Mouse (Mus musculus): ENCODE results near the gene Sc5d. TPM values are rescaled to one million over a fixed set of nuclear protein-coding genes. Genes with fewer than 3 reads are reported as not detected.
A peak's percentile ranks its signal among the peaks of the same experiment; 100 is the strongest.

Sc5d gene
- polyA plus RNA-seq, 1 experiment from 2014 or later, result 76.3 TPM

- H3K4me2 ChIP-seq (ENCODE audit: low read length), result peak overlapping the region; percentile 3; the same call in 1 of the 2 replicates
- no peak overlapping the region for H3K4me3 ChIP-seq (replicated peaks; ENCODE audit: low read depth, low read length)
- 64% methylated on average over 3 of the region's 3 CpGs for WGBS
- H3K9me3 ChIP-seq (ENCODE audit: control insufficient read depth, low read length), result no peaks in the 10 kb centered on the region
- no peaks in the 10 kb centered on the region for H3K27me3 ChIP-seq (ENCODE audit: control insufficient read depth, insufficient read depth, low read length)
- 0 out of 2 replicates have a peak overlapping the region, but pooled peaks have one; percentile 17 for H3K9ac ChIP-seq (replicated peaks; ENCODE audit: low read length)
- H3K4me1 ChIP-seq (ENCODE audit: control insufficient read depth, insufficient read depth, low read length), result 0 out of 2 replicates have a peak, but pooled peaks cover 12% of the 10 kb centered on the region
- no peak; the same call in 1 of the 2 replicates for ATAC-seq (ENCODE audit: low FRiP score, low TSS enrichment)
- peak overlapping the region; percentile 42 for H3K27ac ChIP-seq (replicated peaks; ENCODE audit: low read depth, low read length)
- peak; percentile 52 for DNase-seq
- H3K36me3 ChIP-seq (ENCODE audit: control insufficient read depth, insufficient read depth, low read length), result no peaks in the 10 kb centered on the region
Measured at GRCm38 (mm10) chr9:42241021-42241420, 23.0 kb downstream of the Sc5d start.

GRCm38 (mm10) chr9:42240583-42240992, 23.5 kb downstream of the Sc5d start:
- Histone ChIP-seq H3K9me3 (ENCODE audit: control insufficient read depth, low read length) (no peaks in the 10 kb centered on the region), H3K27me3 (ENCODE audit: control insufficient read depth, insufficient read depth, low read length) (no peaks in the 10 kb centered on the region), H3K4me2 (ENCODE audit: low read length) (peak overlapping the region; percentile 3; the same call in 1 of the 2 replicates), H3K27ac (replicated peaks; ENCODE audit: low read depth, low read length) (peak overlapping the region; percentile 42), H3K36me3 (ENCODE audit: control insufficient read depth, insufficient read depth, low read length) (no peaks in the 10 kb centered on the region), H3K4me3 (replicated peaks; ENCODE audit: low read depth, low read length) (no peak overlapping the region), H3K4me1 (ENCODE audit: control insufficient read depth, insufficient read depth, low read length) (0 out of 2 replicates have a peak, but pooled peaks cover 12% of the 10 kb centered on the region), H3K9ac (replicated peaks; ENCODE audit: low read length) (no peak overlapping the region)
- DNase-seq, result peak; percentile 96
- ATAC-seq (ENCODE audit: low FRiP score, low TSS enrichment), result peak; percentile 57
- WGBS, result 16% methylated on average over 11 of the region's 11 CpGs

- Histone ChIP-seq H3K4me2 (ENCODE audit: low read length) (no peak overlapping the region), H3K4me1 (ENCODE audit: control insufficient read depth, insufficient read depth, low read length) (0 out of 2 replicates have a peak, but pooled peaks cover 12% of the 10 kb centered on the region), H3K9me3 (ENCODE audit: control insufficient read depth, low read length) (no peaks in the 10 kb centered on the region), H3K27me3 (ENCODE audit: control insufficient read depth, insufficient read depth, low read length) (no peaks in the 10 kb centered on the region), H3K4me3 (replicated peaks; ENCODE audit: low read depth, low read length) (no peak overlapping the region), H3K9ac (replicated peaks; ENCODE audit: low read length) (no peak overlapping the region), H3K36me3 (ENCODE audit: control insufficient read depth, insufficient read depth, low read length) (no peaks in the 10 kb centered on the region), H3K27ac (replicated peaks; ENCODE audit: low read depth, low read length) (no peak overlapping the region)
- ATAC-seq (ENCODE audit: low FRiP score, low TSS enrichment), result no peak
- no peak for DNase-seq
- 95% methylated on average over 4 of the region's 4 CpGs for WGBS
Measured at GRCm38 (mm10) chr9:42238827-42239226, 25.2 kb downstream of the Sc5d start.

GRCm38 (mm10) chr9:42231116-42231515, 32.9 kb downstream of the Sc5d start:
- ATAC-seq (ENCODE audit: low FRiP score, low TSS enrichment), result no peak

GRCm38 (mm10) chr9:42230333-42230732, 33.7 kb downstream of the Sc5d start:
- Histone ChIP-seq H3K4me1 (ENCODE audit: control insufficient read depth, insufficient read depth, low read length) (no peaks in the 10 kb centered on the region), H3K36me3 (ENCODE audit: control insufficient read depth, insufficient read depth, low read length) (no peaks in the 10 kb centered on the region), H3K4me2 (ENCODE audit: low read length) (no peak overlapping the region), H3K27me3 (ENCODE audit: control insufficient read depth, insufficient read depth, low read length) (no peaks in the 10 kb centered on the region), H3K4me3 (replicated peaks; ENCODE audit: low read depth, low read length) (no peak overlapping the region), H3K27ac (replicated peaks; ENCODE audit: low read depth, low read length) (no peak overlapping the region), H3K9ac (replicated peaks; ENCODE audit: low read length) (no peak overlapping the region), H3K9me3 (ENCODE audit: control insufficient read depth, low read length) (no peaks in the 10 kb centered on the region)
- DNase-seq (no peak), ATAC-seq (ENCODE audit: low FRiP score, low TSS enrichment) (no peak)
- 88% methylated on average over 2 of the region's 2 CpGs for WGBS

More at GRCm38 (mm10) chr9:42231116-42231515, 32.9 kb downstream of the Sc5d start:
- Histone ChIP-seq H3K27me3 (ENCODE audit: control insufficient read depth, insufficient read depth, low read length) (no peaks in the 10 kb centered on the region), H3K4me1 (ENCODE audit: control insufficient read depth, insufficient read depth, low read length) (no peaks in the 10 kb centered on the region), H3K27ac (replicated peaks; ENCODE audit: low read depth, low read length) (no peak overlapping the region), H3K9me3 (ENCODE audit: control insufficient read depth, low read length) (no peaks in the 10 kb centered on the region), H3K9ac (replicated peaks; ENCODE audit: low read length) (no peak overlapping the region), H3K4me3 (replicated peaks; ENCODE audit: low read depth, low read length) (no peak overlapping the region), H3K4me2 (ENCODE audit: low read length) (no peak overlapping the region), H3K36me3 (ENCODE audit: control insufficient read depth, insufficient read depth, low read length) (no peaks in the 10 kb centered on the region)
- no peak for DNase-seq
- 66% methylated on average over 5 of the region's 5 CpGs for WGBS

GRCm38 (mm10) chr9:42229465-42230110, 34.5 kb downstream of the Sc5d start:
- H3K27ac ChIP-seq (replicated peaks; ENCODE audit: low read depth, low read length), result no peak overlapping the region

GRCm38 (mm10) chr9:42227804-42228203, 36.3 kb downstream of the Sc5d start:
- Histone ChIP-seq H3K27ac (replicated peaks; ENCODE audit: low read depth, low read length) (no peak overlapping the region), H3K4me3 (replicated peaks; ENCODE audit: low read depth, low read length) (no peak overlapping the region), H3K4me1 (ENCODE audit: control insufficient read depth, insufficient read depth, low read length) (no peaks in the 10 kb centered on the region), H3K9ac (replicated peaks; ENCODE audit: low read length) (no peak overlapping the region), H3K36me3 (ENCODE audit: control insufficient read depth, insufficient read depth, low read length) (no peaks in the 10 kb centered on the region), H3K27me3 (ENCODE audit: control insufficient read depth, insufficient read depth, low read length) (no peaks in the 10 kb centered on the region), H3K9me3 (ENCODE audit: control insufficient read depth, low read length) (no peaks in the 10 kb centered on the region), H3K4me2 (ENCODE audit: low read length) (no peak overlapping the region)
- ATAC-seq (ENCODE audit: low FRiP score, low TSS enrichment), result no peak
- DNase-seq, result no peak
- WGBS, result 85% methylated on average over 1 of the region's 1 CpGs

More at GRCm38 (mm10) chr9:42229465-42230110, 34.5 kb downstream of the Sc5d start:
- H3K9ac ChIP-seq (replicated peaks; ENCODE audit: low read length), result no peak overlapping the region
- no peak overlapping the region for H3K4me3 ChIP-seq (replicated peaks; ENCODE audit: low read depth, low read length)
- no peak overlapping the region for H3K4me2 ChIP-seq (ENCODE audit: low read length)
- no peaks in the 10 kb centered on the region for H3K9me3 ChIP-seq (ENCODE audit: control insufficient read depth, low read length)
- H3K27me3 ChIP-seq (ENCODE audit: control insufficient read depth, insufficient read depth, low read length), result no peaks in the 10 kb centered on the region
- no peak for ATAC-seq (ENCODE audit: low FRiP score, low TSS enrichment)
- 67% methylated on average over 12 of the region's 12 CpGs for WGBS
- no peak for DNase-seq
- no peaks in the 10 kb centered on the region for H3K4me1 ChIP-seq (ENCODE audit: control insufficient read depth, insufficient read depth, low read length)
- no peaks in the 10 kb centered on the region for H3K36me3 ChIP-seq (ENCODE audit: control insufficient read depth, insufficient read depth, low read length)

- ATAC-seq (ENCODE audit: low FRiP score, low TSS enrichment) (no peak), DNase-seq (no peak)
- Histone ChIP-seq H3K27ac (replicated peaks; ENCODE audit: low read depth, low read length) (no peak overlapping the region), H3K36me3 (ENCODE audit: control insufficient read depth, insufficient read depth, low read length) (no peaks in the 10 kb centered on the region), H3K27me3 (ENCODE audit: control insufficient read depth, insufficient read depth, low read length) (no peaks in the 10 kb centered on the region), H3K4me2 (ENCODE audit: low read length) (no peak overlapping the region), H3K4me1 (ENCODE audit: control insufficient read depth, insufficient read depth, low read length) (no peaks in the 10 kb centered on the region), H3K4me3 (replicated peaks; ENCODE audit: low read depth, low read length) (no peak overlapping the region), H3K9ac (replicated peaks; ENCODE audit: low read length) (no peak overlapping the region), H3K9me3 (ENCODE audit: control insufficient read depth, low read length) (no peaks in the 10 kb centered on the region)
- WGBS, result 70% methylated on average over 12 of the region's 12 CpGs
Measured at GRCm38 (mm10) chr9:42219001-42219660, 44.9 kb downstream of the Sc5d start.
